Mouse (Mus musculus) cortical plate, adult 2 months (tissue): Measurements from ENCODE around the gene Kif13a.

Source experiments
- CTCF ChIP-seq: fragments of 200-500 bp; IDR thresholded peaks from 2 replicates; pipeline ENCODE4 v1.5.1; 2011; ENCODE audit warnings: mild to moderate bottlenecking, control low read depth, low read length; ENCODE audit not compliant: insufficient read depth; ENCODE audit errors: extremely low read depth
- POLR2A ChIP-seq: fragments of 200-500 bp; IDR thresholded peaks from 2 replicates; pipeline ENCODE4 v1.6.1; 2011; ENCODE audit warnings: mild to moderate bottlenecking, low read length, control low read depth; ENCODE audit not compliant: insufficient read depth; ENCODE audit errors: extremely low read depth

DNA sequence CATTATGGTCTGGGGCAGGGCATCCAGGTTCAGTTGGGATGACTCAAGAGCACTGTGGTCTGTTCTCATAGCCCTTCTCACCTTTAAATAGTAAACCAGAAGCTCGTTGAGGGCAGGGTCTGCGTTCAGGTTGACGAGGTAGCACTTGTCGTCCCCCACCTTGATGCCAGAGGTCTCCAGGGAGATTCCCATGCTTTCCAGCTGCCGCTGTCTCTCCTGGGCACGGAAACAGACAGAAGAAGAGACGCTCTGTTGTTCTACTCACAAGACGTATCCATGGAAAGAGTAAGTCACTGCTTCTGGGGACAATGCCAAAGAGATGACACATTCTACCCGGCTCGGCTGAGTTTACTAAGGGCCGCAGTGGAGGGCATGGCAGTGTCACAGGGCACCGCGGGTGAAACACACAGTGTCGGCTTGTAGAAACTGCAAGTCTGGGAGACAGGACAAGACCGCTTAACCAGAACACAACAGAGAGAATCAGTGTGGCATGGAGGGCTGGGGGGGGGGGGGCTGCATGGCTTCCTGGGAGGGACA lies 117.0 kb downstream of the Kif13a start:
- TF ChIP-seq CTCF: no peak
- no peak for TF ChIP-seq POLR2A
